Mouse (Mus musculus) cerebellum, adult 8-10 months (tissue): ENCODE measurements around the gene Sass6.
"Not testable (repeated sequence)": the region's sequence is repeated elsewhere in the genome, so short reads cannot be mapped to it uniquely, and the experiment has no call there.

Experiments used
- DNase-seq: peaks from one replicate; pipeline ENCODE4 v3.0.0; 2022

The Sass6 gene

GRCm38 (mm10) chr3:116634091-116634490 is 39.3 kb downstream of the Sass6 start:
- no peak for DNase-seq

DNA sequence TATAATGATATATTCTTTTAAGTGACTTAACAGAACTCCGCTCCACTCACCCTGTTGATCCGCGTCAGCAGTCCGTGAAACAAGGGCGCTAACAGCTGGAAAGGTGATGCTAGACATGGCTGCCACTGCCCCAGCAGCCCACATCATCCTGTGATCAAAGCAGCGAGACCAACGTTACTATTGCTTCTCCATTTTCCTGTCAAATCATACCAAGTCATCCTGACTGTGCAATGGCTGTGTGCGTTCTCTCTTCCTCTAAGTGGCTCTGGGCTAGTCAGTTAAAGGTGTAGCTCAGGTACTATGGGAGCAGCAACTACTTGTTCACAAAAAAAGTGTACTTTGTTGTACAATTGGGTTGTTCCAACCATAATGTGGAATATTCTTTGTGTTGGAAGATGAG is 40.1 kb downstream of the Sass6 start:
- DNase-seq: no peak

- no peak for DNase-seq
These were observed 41.0 kb downstream of the Sass6 start for GRCm38 (mm10) chr3:116635799-116636198.

- DNase-seq: no peak
These were observed 43.1 kb downstream of the Sass6 start for GRCm38 (mm10) chr3:116637693-116638476.

- DNase-seq: no peak
These were observed 43.8 kb downstream of the Sass6 start for GRCm38 (mm10) chr3:116638572-116638971.

GRCm38 (mm10) chr3:116640024-116640423 is 45.2 kb downstream of the Sass6 start:
- DNase-seq: no peak

GRCm38 (mm10) chr3:116641811-116642371 is 47.1 kb downstream of the Sass6 start:
- no peak for DNase-seq

GRCm38 (mm10) chr3:116642373-116642772 is 47.6 kb downstream of the Sass6 start:
- DNase-seq: no peak

DNA sequence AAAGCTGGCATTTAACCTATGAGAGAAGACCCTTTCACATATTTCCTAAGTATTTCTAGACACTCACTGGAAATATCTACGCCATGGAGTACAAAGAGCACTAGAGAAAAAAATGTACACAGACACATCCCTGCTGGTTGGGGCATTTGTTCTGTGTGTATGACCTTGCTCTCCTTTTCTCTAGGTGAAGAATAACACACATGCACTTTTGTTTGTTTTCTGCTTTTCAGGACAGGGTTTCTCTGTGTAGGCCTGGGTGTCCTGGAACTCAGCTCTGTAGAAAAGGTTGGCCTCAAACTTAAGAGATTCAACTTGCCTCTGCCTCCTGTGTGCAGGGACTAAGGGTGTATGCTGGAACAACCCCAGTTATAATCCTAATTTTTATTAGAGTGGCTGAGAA is 51.6 kb downstream of the Sass6 start:
- DNase-seq: no peak

- DNase-seq: no peak
These were observed 54.0 kb downstream of the Sass6 start for GRCm38 (mm10) chr3:116648805-116649204.

DNA sequence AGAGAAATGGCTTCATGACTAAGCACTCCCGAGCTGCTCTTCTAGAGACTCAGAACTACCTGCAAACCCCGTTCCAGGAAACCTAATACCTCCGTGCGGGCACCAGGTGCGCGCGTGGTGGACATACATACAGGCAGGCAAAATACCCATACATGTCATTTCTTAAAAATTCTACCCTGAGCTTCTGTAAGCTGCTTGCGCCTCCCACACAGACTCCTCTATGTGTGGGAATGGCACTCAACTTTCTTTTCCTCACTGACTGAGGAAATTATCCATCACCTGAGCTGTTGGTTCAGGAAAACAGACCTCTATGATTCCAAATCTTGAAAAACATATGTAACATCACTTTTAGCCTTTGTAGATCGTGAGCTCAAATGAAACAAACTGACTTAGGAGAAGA is 55.9 kb downstream of the Sass6 start:
- no peak for DNase-seq

DNA sequence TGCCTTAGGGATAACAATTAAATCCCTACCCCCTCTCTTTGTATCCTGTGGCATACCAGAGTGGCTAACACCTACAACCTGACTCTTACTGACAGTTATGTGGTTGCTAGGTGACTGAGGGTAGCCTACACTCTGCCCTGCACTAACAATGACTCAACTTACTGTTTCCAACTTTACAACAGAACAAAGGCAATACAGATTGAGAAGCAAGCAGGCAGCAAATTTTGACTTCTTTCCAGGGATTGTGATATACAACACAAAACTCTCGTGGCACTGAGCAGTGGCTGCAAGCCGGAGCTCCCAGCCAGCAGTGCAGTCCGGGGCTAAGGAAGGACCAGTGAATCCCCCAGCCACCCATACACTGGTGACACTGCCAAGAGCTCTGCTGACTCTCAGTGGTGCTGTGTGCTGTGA is 57.3 kb downstream of the Sass6 start:
- DNase-seq: no peak

DNA sequence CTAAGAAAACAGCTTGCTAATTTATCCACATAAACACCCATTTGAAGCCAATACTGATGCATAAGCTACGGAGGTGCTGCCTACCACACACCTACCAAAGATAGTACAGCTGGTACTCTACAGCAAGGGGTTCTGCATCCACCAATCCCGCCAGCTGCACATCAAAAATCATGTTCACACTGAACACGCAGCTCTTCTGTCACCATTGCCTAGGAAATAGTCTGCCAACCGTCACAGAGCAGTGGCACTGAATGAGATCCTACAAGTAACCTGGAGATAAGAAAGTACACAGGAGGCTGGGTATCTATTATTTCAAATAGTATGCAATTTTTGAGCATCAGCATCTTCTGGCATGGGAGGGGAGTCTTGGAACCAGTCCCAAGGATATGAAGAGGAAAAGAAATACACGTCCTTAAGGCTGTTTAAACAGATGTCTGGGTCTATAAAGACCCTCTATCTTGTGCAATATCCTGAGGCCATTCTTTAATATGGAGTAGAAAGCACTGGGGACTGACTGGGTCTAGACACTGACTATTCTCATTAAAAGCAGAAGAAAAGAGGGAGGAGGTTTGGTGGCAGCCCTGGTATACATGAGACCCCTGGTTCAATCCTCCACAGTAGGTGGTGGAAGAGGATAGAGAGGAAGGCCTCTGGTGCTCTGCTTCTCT is 58.6 kb downstream of the Sass6 start:
- DNase-seq: no peak

DNA sequence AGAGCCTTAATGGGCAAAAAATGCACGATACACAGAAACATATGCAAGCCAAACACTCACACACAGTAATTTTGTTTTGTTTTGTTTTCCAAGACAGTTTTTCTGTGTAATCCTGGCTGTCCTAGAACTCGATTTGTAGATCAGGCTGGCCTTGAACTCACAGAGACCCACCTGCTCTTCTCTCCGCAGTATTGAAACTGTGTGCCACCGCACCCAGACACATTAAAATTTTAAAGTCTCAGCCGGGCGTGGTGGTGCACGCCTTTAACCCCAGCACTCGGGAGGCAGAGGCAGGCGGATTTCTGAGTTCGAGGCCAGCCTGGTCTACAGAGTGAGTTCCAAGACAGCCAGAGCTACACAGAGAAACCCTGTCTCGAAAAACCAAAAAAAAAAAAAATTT is 59.3 kb downstream of the Sass6 start:
- not testable (repeated sequence) for DNase-seq

- no peak for DNase-seq
These were observed 61.6 kb downstream of the Sass6 start for GRCm38 (mm10) chr3:116656184-116656965.

- DNase-seq: no peak
These were observed 64.3 kb downstream of the Sass6 start for GRCm38 (mm10) chr3:116658928-116659565.

DNA sequence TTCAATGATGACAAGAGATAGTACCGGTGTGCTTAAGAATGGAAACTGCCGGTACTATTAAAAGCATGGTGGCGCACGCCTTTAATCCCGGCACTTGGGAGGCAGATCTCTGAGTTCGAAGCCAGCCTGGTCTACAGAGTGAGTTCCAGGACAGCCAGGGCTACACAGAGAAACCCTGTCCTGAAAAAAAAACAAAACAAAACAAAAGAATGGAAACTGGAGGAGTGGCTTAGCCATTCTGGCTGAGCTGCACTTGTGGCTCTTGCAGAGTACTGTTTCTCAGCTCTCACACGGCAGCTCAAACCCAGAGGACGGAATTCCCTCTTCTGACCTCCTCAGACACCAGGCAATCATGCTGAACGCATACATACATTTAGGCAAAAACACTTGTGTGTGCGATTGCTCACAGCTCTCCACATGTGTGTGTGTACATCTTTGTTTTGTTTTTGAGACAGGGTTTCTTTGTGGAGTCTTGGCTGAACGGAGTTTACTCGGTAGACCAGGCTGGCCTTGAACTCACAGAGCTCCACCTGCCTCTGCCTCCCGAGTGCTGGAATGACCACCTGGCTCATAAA is 65.2 kb downstream of the Sass6 start:
- no peak for DNase-seq

GRCm38 (mm10) chr3:116661288-116661869 is 66.6 kb downstream of the Sass6 start:
- DNase-seq: no peak

DNA sequence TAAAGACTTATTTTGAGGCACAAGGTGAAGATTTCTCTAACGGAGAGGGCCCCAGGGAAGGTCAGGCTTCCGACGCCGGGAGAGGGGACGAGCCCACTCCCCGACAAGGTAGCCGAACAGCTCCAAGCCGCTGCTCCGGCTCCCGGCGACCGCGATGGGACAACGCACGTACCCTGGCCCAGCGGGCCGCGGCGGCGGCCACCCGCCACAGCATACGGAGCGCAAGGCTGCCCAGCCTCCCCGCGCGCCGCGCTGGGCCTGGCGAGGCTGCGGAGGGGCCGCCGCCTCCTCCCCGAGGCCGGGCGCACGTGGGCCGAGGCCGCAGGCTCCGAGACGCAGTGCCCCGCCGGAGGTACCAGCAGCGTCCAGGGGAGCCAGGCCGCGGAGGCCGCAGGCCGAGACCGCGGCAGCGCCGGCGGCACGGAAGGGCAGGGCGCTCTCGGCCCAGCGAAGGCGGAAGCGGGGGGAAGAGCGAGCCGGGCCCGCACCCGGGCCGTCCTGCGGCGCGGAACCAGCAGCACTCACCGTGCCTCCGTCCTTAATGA is 67.2 kb downstream of the Sass6 start:
- DNase-seq: peak; percentile 44

DNA sequence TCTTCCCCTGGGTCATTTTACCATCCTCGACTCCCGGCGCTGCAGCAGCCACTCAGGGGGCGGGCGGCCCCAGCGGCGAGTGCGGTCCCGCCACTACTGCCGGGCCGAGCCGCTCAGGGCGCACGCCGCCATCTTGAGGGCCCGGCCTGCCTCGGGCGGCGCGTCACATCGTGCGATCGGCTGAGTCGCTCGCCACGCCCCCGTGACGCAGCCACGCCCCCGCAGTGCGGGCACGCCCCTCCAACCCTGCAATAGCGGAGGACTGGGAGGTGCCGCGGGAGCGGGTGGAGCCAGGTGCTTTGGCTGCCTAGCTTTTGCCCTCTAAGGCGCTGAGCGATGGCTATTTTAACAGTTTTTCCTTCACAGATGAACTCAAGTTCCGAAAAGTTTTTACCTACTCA is 67.7 kb downstream of the Sass6 start, which contains the start of gene Mfsd14a:
Gene Mfsd14a, minus strand, starts transcription at position 215 of the 401 bp plus-strand sequence.
- peak; percentile 99 for DNase-seq

GRCm38 (mm10) chr3:116664281-116664680 is 69.5 kb downstream of the Sass6 start:
- DNase-seq: not testable (repeated sequence)
